Mouse (Mus musculus): Measurements from ENCODE around the gene Rps2.

DNA sequence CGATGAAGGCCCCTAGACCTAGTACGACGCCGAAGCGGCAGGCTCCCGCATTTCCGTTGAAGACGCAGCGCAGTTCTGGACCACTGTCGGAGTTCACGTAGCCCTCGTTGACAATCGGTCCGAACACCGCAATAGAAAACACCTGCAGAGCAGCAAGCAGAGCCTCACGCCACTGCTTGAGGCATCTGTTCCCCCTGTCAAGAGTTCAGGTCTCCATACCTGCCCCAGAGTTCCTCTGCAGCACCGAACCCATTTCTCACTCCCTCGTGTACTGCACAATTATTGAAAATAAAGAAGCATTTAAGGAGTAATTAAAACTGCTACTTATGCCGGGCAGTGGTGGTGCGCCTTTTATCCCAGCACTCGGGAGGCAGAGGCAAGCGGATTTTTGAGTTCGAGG is 30.3 kb upstream of the Rps2 start:
- TF ChIP-seq MAFK (IDR thresholded peaks at IDR 0.05; ENCODE audit: borderline replicate concordance, low read depth, low read length) = no peak
- no peak for TF ChIP-seq TAL1 (IDR thresholded peaks at IDR 0.05; ENCODE audit: low read length)
- no peak for TF ChIP-seq CHD1 (IDR thresholded peaks at IDR 0.05; ENCODE audit: low read depth, low read length)
- no peak for TF ChIP-seq POLR2A (IDR thresholded peaks at IDR 0.05; ENCODE audit: control insufficient read depth in 1 of 2, insufficient read depth in 1 of 2, low read depth in 1 of 2, low read length in 2 of 2, poor library complexity in 1 of 2)
- TF ChIP-seq EP300 (IDR thresholded peaks at IDR 0.05; ENCODE audit: low read depth in 1 of 2, low read length in 2 of 2) = no peak
